Mouse (Mus musculus) CD4-positive, CD25-positive, alpha-beta regulatory T cell, adult 2 months (primary cell): Measurements from ENCODE around the gene Pelo.

Experiments
- DNase-seq: peaks from one replicate; pipeline ENCODE4 v3.0.0-alpha.2; 2012; ENCODE audit warnings: low read depth, low spot score

Pelo gene

DNA sequence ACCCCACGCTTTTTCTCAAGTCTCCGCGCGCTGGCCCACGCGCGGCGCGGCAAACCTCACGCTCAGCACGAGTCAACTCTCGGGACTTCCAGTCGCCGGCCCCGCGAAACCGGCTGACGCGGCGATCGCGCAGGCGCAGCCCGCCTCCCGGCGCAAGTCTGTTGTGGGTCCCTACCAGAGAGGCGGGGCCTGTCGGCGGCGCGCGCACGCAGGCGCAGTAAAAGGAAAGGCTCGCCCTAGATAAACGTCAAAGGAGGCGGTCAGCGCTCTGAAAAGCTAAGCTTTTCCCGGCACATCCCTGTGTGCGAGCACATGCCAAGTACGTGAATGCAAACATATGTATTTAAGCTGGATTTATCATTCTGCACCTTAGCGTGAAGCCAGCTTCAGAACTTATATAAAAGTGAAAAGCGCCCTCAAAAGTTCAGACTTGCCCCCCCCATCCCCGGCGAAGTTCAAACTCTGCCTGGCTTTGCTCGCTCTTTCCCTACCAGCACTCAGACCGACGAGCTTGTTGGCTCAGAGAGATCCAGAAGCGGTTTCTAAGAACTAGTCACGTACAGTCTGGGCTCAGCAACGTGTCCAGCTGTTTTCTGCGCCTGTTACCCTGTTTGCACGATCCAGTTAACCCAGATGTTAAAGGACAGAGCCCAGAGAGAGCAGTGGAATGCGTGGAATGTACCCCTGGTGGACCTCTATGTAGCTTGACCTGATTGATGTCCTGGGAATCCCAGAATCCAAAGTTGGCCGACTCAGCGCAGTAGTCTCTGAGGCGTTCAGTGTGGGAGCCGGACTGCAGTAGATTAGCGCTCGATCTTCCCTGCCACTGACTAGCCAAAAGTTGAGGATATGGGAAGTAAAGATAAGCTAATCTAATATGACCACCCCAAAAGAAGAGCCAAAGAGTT is at the start of gene Pelo:
Gene Pelo (minus strand): TSS at position 118 of the 908 bp plus-strand sequence.
- DNase-seq, result peak; percentile 97

DNA sequence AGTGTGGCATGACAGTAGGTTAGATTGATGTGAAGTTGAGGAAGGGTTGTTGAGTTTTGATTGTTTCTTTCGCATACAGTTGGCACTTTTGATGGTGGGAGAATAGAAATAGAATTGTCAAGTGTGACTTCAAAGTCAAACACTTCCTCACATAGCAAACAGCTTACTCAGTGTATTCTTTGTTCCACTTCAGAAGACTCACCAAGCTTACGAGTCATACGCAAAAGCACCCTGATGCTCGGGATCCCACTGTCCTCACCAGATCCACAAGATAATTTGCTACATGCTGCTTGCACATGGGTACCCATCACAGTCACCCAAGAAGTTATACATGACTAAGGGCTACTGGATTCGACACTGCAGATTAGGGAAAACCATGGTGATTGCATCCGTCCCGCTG is 48.5 kb upstream of the Pelo start:
- DNase-seq, result no peak

DNA sequence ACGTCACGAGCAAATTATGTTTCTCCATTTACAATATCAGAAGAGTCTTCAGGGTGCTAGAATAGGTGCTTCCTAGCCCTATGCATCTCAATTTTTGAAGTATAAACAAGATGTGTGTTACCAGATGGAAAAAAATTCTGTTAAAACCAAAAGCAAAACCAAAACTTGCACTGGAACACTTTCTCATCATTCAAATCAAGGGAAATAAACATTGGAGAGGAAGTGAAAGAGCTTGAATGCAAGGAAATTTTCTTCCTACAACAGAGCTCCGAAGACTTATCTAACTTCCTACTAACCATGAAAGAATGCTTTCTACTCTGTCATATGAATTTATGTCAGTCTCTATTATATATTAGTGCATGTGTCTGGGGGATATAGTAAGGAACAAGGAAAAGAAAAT is 46.8 kb upstream of the Pelo start:
- no peak for DNase-seq

DNA sequence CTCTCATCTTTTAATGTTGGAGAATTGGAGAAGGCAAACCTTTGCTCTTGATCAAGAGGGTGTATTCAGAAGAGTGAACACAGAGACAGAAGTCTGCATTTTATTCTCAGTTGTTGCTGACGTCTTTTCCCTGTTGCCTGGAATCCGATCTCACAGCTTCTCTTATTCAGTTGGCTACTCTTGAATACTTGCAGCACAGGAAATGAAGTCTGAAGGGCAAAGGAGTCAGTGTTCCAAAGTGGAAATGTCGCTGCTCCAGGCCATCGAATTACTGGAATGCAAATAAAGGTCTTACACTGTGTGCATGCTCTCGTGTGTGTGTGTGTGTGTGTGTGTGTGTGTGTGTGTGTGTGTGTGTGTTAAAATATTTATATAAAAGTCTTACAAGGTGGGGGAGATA is 42.4 kb upstream of the Pelo start:
- DNase-seq, result no peak

DNA sequence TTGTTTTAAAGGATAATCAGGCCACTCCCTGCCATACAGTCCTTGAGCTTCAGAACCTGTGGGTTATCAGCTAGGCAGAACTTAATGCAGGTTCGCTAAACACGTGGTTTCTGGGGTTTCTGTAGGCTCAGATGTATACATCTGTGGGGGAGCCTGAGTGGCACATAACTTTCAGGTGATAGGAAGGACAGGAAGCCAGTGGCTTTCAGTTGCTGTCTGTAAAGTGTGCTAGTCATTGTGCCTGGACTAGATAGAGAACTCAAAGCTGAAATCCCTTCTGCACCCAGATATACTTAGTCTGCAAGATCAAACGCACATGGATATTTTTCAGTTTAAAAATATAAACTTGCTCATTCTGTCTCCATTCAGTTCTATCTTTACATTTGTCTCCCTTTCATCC is 41.4 kb upstream of the Pelo start:
- no peak for DNase-seq

DNA sequence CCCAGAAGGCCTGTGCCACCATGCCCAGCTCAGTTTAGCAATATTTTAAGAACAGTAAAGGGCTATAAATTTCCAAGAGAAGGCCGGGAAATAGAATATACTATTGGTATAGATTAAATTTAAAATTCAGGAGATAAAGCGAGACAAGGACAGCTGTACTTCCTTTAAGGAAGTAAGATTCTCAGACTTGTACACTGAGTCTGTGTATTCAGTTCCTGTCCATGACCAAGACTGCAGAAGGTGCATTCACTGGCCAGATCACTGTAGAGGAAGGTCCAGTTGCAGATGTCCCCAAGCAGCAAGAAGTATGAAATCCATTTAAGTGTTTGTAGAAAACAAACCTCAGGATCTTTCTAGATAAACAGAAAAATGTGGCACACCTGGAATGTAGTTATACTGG is 40.0 kb upstream of the Pelo start:
- no peak for DNase-seq

DNA sequence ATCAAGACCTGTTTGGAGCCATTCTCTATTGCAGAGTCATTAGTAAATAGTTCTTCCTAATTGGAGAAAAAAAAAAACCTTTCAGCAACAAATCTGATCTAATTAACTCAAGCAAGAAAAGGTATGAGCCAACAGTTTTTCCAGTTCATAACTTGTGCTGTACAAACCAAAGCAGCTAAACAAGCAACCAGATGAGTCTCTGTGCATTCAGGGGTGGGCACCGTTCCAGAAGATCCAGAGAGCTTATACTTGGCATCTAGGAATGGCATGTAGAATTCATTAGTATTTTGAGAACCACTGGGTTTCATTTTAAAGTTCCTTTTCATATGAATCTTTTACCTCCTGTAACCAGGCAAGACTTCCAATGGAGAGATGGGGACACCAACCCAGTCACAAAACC is 37.8 kb upstream of the Pelo start:
- no peak for DNase-seq

DNA sequence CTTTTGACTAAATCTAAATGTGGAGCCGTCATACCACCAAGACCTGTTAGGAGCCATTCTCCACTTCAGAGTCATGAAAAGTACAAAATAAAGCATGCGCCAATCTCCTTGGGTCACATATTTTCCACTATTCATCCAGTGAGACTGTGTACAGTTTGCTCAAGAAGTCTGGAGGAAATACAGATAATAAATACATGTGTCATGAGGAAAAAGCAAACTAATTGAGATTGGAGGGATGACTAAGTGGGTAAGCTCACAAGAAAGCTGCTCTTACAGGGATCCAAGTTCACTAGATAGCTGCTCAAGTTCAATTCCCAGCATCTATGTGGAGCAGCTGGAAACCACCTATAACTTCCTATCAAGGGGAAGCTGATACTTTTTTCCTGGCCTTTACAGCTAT is 36.5 kb upstream of the Pelo start:
- DNase-seq, result no peak

DNA sequence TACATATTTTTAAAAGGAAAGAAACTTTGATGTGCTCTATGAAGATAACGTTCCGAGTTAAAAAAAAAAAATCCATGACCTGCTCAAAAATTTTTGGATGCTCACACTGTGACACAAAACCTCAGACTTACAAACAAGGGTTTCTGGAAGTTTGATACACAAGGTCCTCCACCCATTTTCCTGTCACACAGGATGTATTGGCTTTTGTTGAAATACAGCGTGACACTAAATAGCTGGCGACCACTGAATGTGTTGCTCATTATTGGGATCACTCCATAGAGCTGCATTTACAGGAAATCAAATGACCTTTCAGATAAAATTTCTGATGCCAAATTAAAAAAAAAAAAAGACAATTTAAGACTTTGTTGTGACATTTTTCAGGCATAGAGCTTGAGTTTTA is 35.1 kb upstream of the Pelo start:
- DNase-seq, result no peak

DNA sequence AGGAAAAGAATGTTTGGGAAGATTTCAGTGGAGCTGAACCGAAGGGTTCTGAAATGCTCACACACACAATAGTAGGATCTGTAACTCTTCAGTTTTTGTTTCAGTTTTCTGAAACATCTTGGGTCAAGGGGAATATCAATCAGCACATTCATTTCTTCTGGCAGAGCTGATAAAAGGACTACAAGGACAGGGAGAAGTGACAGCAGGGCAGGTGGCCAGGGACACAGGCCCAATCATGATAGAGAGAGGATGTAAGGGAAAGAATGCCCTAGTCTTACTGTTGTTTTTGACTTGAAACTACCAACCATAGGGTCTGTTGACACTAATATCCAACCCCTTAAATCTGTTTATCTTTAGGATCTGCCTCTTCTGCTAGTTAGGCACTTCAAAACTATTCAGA is 34.5 kb upstream of the Pelo start:
- DNase-seq, result no peak

DNA sequence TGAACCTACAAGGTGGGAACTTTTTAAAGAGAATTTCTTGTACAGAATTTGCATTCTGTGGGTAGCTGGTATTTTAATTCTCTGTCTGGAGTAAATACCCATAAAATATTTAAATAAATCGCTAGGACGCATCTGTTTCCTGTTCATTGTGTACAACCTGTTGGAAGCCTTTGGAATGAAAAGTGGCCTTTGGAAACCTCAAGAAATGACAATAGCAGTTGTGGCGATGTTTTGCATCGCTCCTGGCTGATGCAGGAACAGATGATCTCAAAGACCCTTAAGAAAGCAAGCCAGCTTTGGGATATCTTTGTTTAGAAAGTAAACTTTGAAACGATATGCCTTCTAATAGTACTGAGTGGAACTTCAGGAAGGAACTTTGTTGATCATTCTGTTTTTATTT is 28.8 kb upstream of the Pelo start:
- no peak for DNase-seq

DNA sequence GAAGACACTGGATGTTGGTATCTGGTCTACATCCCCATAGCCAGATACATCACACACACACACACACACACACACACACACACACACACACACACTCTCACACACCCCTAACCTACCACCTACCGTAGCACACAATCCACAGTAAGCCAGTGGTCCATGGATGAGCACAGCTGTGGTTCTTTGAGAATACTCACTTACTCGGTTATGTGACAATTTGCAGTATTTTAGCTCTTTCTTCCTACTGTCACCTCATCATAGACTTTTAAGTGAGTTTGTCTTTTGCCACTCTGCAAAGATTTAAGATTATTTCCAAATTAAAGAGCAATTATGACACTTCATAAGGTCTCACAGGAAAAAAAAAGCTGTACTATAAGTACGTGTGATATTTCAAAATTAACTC is 28.2 kb upstream of the Pelo start:
- DNase-seq, result no peak

DNA sequence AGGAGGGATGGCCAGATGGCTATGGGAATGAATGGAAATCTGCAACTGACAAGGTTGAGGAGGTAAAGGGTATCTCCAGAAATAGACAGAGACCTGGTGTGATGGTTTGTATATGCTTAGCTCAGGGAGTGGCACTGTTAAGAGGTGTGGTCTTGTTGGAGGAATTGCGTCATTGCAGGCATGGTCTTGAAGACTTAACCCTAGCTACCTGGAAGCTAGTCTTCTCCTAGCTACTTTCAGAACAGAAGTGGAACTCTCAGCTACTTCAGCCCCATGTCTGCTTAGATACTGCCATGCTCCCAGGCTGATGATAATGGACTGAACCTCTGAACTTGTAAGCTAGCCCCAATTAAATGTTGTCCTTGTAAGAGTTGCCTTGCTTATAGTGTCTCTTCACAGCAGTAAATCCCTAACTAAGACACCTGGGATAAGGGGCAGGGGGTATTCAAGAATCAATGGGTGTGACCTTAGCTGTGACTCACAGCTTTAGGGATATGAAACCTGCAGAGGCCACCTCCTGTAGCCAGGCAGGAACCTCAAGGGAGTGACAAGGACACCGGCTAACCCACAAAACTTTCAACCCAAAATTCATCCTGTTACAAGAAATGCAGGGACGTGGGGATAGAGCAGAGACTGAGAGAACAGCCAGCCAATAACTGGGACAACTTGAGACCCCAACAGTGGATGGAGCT is 27.1 kb upstream of the Pelo start:
- no peak for DNase-seq

DNA sequence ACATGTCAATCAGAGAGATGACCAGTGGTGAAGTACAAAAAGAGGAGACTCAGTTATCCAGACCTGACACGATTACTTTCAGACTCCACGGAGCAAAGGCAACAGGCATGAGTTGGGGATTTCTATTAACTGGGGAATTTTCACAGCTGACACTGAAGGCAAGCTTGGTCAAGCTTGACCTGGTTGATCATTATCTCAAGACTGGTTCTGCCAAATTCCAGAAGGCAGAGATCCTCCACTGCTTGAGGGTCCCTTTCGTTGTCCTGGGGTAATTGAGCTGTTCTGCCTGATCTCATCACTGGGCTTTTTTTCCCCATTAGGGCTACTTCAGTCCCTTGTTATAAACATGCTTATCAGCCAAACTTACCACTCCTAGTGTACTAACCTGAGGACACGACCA is 19.6 kb upstream of the Pelo start:
- DNase-seq, result no peak

DNA sequence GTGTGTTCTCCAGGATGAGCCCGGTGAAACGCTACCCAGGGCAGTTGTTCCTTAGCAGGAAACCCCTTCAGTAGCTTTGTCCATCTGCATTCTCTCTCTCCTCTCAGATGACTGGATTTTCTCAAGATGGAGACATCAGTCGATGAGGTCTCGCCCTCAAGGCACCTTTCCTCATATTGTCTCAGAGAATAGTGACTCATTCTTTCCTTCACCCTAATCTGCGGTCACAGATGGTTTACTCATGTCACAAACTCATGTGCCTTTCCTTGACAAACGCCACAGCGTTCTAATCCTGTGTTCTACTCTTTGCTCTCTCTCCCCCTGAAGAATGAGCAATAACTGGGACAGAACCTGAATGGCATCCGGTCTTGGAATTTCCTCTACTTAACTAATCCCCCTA is 17.4 kb upstream of the Pelo start:
- peak; percentile 20 for DNase-seq

DNA sequence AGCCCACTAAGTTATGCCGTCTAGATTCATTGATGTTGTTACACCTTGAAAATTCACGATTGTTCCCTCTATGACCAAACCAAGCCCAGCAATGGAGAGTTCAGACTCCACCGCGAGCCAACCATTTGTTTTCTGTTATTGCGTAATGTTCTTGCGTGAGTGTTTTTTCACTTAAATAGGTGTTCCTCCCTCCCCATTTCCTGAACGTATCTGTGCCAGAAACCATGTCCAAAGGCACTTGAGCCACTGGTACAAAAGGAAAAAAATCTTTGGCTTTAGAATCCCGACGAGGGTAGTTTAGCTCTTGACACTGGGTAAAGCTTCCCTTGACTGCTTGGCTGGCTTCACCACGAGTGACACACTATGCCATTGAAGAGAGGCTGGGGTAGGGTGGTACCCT is 16.2 kb upstream of the Pelo start:
- no peak for DNase-seq

DNA sequence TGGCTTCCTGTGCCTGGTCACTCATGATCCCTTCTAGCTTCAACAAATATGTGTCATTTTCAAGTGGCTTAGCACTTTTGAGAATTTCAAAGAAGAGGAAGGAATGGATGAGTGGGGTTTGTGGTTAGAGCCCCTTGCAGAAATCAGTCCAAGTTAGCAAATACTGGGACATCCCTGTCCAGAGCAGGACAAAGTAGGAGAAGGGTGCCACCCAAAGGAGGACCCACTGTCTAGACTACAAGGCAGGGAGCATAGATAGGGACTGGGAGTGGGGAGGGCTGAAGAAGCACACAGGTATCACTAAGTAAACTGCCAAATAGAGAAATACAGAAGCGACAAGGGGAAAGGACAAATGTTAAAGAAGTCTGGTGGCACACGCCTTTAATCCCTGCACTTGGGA is 12.8 kb upstream of the Pelo start:
- no peak for DNase-seq

DNA sequence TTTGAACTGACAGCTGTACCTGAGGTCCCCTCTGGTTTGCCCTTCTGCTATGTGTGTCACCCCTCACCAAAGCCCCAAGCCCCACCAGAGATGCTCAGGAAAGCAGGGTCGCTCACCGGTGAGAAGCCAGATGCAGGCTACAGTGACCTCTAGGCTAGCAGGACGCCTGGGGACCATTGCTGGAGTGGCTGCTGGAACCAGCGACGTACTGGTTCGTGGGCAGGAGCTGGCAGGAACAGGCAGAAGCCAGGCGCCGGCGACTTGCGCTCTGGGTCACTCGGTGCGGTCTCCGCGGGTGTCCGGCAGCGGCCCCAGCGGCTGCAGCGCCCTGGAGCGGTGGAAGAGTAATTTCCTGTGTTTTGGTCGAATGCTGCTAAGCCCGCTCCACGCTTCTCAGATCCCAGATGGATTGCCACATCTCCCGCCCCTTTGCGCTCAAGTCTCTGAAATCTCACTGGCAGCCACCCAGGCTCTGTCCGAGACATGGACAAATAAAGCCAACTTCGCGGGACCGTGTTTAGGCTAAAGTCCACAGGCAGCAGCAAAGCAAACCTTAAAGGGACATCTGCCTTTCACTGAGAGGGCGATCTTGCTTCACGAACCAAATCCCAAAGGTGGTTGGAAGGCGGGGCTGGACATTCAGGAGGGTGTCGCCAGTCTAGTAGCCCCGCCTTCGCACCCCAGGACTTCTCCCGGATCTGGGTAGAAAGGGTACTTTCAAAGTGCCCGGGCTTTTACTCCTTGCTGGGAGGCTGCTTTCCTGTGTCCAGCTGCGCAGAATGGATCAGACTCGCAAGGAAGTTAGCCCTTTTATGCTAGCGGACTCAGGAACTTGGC is 11.6 kb upstream of the Pelo start, which contains the start of the genes Gm49395 and Itga1:
Gene Gm49395 (minus strand): TSS at position 567 of the 837 bp plus-strand sequence.
Gene Itga1 (minus strand): TSS at position 610 of the 837 bp plus-strand sequence.
- DNase-seq, result no peak

DNA sequence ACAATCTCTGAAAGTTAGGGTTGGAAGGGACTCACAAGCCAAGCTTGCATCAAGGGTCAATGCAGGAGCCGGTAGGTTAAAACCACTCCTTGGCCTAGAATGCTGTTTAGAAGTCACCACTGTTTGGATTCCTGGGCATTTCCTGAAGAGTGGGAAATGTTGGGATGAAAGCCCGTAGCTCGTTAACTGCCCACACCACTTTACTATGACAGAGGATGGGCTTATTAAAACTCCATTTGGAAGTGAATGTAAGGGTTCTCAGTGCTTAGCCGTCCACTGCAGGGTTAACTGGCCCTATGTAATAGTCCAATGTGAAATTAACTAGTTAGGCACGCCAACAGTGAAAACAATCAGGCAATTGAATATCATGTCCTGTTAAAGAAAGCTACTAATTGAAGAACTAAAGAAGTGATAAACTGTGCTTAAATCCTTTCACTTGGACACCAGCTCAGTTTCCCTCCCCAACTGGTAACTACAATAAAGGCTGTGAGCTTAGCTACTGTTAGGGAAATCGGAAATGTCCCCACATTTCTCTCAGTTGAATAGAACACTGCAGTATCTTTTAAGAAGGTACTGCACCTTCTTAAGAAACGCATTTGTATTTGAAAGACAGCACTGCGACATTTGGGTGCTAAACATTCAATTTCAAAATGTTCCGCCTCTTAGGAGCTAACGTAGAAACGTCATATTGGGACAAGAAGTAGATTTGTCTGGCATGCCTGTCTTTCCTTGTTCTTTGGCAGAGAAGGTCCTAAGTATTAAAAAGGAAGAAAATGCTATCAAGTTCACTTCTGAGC is 10.6 kb upstream of the Pelo start:
- DNase-seq, result no peak

DNA sequence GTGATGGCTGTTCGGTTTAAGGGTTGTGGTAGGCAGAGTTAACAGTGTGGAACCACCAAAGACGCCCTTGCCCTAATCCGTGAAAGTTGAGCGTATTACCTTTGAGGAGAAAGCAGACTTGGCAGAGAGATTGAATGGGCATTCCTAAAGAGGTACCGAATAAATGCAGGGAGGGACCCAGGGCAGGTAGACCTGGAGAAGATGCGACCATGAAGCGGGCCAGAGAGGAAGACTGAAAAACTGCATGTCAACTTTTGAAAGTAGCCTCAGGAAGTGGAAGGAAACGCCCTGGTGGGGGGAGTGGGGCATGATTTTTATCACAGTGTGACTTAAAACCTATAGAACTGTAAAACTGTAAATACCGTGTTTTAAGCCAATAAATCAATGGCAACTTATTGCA is 9.4 kb upstream of the Pelo start:
- DNase-seq, result no peak

DNA sequence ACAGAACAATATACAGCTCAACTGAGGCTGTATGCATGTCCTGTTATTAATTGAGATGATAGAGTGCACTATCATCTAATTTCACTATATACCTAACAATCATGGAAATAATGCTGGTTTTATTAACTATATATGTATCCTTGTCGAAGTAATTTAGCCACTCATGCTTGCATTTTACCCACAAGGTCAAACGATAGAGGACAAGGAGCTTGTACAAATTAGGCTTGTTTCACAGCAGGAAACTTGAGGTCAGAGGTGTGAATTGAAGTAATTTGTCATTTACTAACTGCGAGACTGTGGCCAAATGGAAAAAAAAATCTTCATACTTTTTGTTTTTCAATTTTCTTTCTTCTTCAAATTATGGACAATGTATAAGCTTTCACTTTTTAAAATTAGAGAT is 8.2 kb upstream of the Pelo start:
- DNase-seq, result no peak
